Mouse (Mus musculus) activated CD4-positive, CD25-positive, alpha-beta regulatory T cell, adult 4 months (primary cell): ENCODE measurements at regions not wholly inside any gene's neighbourhood (a gene's known extent, or its start where the extent isn't known, plus 50 kb on each side); places are given as distances from the start of the nearest gene placed in this dataset.
A peak's percentile ranks its signal among the peaks of the same experiment; 100 is the strongest.

Experiments
- ATAC-seq: one replicate; pipeline ENCODE4 v1.8.0; 2017

GRCm38 (mm10) chr8:126656554-126657260, 62.9 kb upstream of the Irf2bp2 start:
- ATAC-seq = no peak

GRCm38 (mm10) chr8:126655565-126655964, 61.8 kb upstream of the Irf2bp2 start:
- no peak for ATAC-seq

- no peak for ATAC-seq
These were observed 60.6 kb upstream of the Irf2bp2 start for GRCm38 (mm10) chr8:126654353-126654752.

GRCm38 (mm10) chr8:126652151-126652550, 58.4 kb upstream of the Irf2bp2 start:
- peak; percentile 99 for ATAC-seq

- ATAC-seq = no peak
These were observed 57.2 kb upstream of the Irf2bp2 start for GRCm38 (mm10) chr8:126650945-126651344.

- ATAC-seq = no peak
These were observed 55.5 kb upstream of the Irf2bp2 start for GRCm38 (mm10) chr8:126649305-126649704.

- ATAC-seq = no peak
These were observed 53.6 kb upstream of the Irf2bp2 start for GRCm38 (mm10) chr8:126647350-126647749.

GRCm38 (mm10) chr8:126646604-126647311, 53.0 kb upstream of the Irf2bp2 start:
- no peak for ATAC-seq

- ATAC-seq = no peak
These were observed 50.4 kb upstream of the Irf2bp2 start for GRCm38 (mm10) chr8:126644179-126644578.
